ENCODE assay signal across 8 mouse cellular contexts in the genomic region with DNA sequence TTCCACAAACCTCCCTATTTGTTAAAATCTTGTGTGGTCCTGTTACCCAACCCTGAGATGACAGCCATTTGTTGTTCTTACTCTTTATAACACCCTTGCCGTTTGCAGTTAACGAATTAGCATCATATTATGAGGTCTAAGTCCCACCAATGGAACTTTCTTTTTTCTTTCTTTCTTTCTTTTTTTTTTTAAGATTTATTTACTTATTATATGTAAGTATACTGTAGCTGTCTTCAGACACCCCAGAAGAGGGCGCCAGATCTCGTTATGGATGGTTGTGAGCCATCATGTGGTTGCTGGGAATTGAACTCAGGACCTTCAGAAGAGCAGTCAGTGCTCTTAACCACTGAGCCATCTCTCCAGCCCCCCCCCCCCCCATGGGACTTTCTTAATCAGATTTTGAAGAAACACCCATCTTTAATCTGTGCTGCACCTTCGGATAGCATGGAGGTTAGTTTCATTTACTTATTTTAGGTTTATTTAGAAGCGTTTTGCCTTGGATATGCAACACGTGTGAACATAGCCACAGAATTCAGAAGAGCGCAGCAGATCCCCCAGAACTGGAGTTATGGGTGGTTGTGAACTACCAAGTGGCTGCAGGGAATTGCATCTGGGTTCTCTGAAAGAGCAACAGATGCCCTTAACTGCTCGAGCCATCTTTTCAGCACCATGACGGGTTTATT. TPM values are rescaled to one million over a fixed set of nuclear protein-coding genes. Genes with fewer than 3 reads are reported as not detected.
A peak's percentile ranks its signal among the peaks of the same experiment; 100 is the strongest.
DNase-seq lines count a peak whose midpoint lies in the region; ATAC-seq and TF ChIP-seq lines count a peak whose summit lies in the region.

No protein-coding gene starts in this region.

- DNase-seq in left cerebral cortex, adult 2 months (ENCODE audit: extremely low spot score in 1 of 2, low spot score in 2 of 2) = no peak
- no peak for DNase-seq in left cerebral cortex, postnatal 4 days
- peak; percentile 7 for DNase-seq in T-cell, adult 2 months (ENCODE audit: low spot score)
- DNase-seq in hindbrain, embryonic 14.5 days (ENCODE audit: low spot score) = no peak
- DNase-seq in midbrain, postnatal 0 days (ENCODE audit: low spot score) = no peak
- DNase-seq in cerebellum, postnatal 25 days = no peak
- DNase-seq in cerebellum, adult 11 months = no peak
- DNase-seq in adipocyte (ENCODE audit: low spot score) = no peak

- peaks cover 8% of the 10 kb centered on the region for H3K4me1 ChIP-seq in hindbrain, embryonic 14.5 days (replicated peaks; ENCODE audit: control insufficient read depth, insufficient read depth, low read length)
- no peaks in the 10 kb centered on the region for H3K4me1 ChIP-seq in midbrain, postnatal 0 days (ENCODE audit: insufficient read depth, low read length)

- WGBS in hindbrain, embryonic 14.5 days = 89% methylated on average over 10 of the region's 10 CpGs
- 89% methylated on average over 10 of the region's 10 CpGs for WGBS in midbrain, postnatal 0 days

- H3K4me2 ChIP-seq in hindbrain, embryonic 14.5 days (replicated peaks) = peak overlapping the region; percentile 57
- H3K4me2 ChIP-seq in midbrain, postnatal 0 days (ENCODE audit: low read depth, low read length, poor library complexity, severe bottlenecking) = peak overlapping the region; percentile 51

- ATAC-seq in hindbrain, embryonic 14.5 days (ENCODE audit: low FRiP score) = no peak
- no peak for ATAC-seq in midbrain, postnatal 0 days (ENCODE audit: low FRiP score)

- H3K27me3 ChIP-seq in hindbrain, embryonic 14.5 days (ENCODE audit: control insufficient read depth, insufficient read depth, low read length) = no peaks in the 10 kb centered on the region
- H3K27me3 ChIP-seq in midbrain, postnatal 0 days (ENCODE audit: insufficient read depth, low read length) = no peaks in the 10 kb centered on the region

- H3K9me3 ChIP-seq in hindbrain, embryonic 14.5 days (ENCODE audit: control insufficient read depth, low read length) = no peaks in the 10 kb centered on the region
- H3K9me3 ChIP-seq in midbrain, postnatal 0 days (ENCODE audit: low read length) = no peaks in the 10 kb centered on the region

- intact Hi-C loops in left cerebral cortex, adult 2 months (cut with DNase I) = no loop called here
- intact Hi-C loops in left cerebral cortex, postnatal 4 days (cut with DNase I) = no loop called here

- no peak; the same call in none of the 2 replicates for TF ChIP-seq CTCF in left cerebral cortex, adult 2 months (IDR thresholded peaks at IDR 0.05)
- no peak for TF ChIP-seq CTCF in midbrain, postnatal 0 days (IDR thresholded peaks at IDR 0.05)

- peak overlapping the region; percentile 67; the same call in 1 of the 2 replicates for H3K9ac ChIP-seq in hindbrain, embryonic 14.5 days
- 0 out of 2 replicates have a peak overlapping the region, but pooled peaks have one; percentile 60 for H3K9ac ChIP-seq in midbrain, postnatal 0 days (replicated peaks; ENCODE audit: low read length, poor library complexity, severe bottlenecking)

- H3K36me3 ChIP-seq in hindbrain, embryonic 14.5 days (replicated peaks; ENCODE audit: control insufficient read depth, insufficient read depth) = no peaks in the 10 kb centered on the region
- no peaks in the 10 kb centered on the region for H3K36me3 ChIP-seq in midbrain, postnatal 0 days (ENCODE audit: insufficient read depth, low read length)

- peak overlapping the region; percentile 57 for H3K4me3 ChIP-seq in left cerebral cortex, adult 2 months
- H3K4me3 ChIP-seq in hindbrain, embryonic 14.5 days (replicated peaks; ENCODE audit: low read length) = peak overlapping the region; percentile 42
- H3K4me3 ChIP-seq in midbrain, postnatal 0 days (ENCODE audit: low read depth, low read length) = peak overlapping the region; percentile 42; the same call in 1 of the 2 replicates

- H3K27ac ChIP-seq in left cerebral cortex, adult 2 months = peak overlapping the region; percentile 97
- H3K27ac ChIP-seq in hindbrain, embryonic 14.5 days = peak overlapping the region; percentile 95
- H3K27ac ChIP-seq in midbrain, postnatal 0 days (ENCODE audit: low read depth, low read length) = peak overlapping the region; percentile 87

RNA-seq across cellular contexts. Expression of gene Adi1, which starts 0.9 kb away (rescaled TPM):
- total RNA-seq in left cerebral cortex, adult 2 months (2021) = 10 to 100 TPM; 32.2 to 33.0 TPM
- 10 to 100 TPM; 10.8 to 12.5 TPM for total RNA-seq in left cerebral cortex, postnatal 4 days (2021)
- polyA plus RNA-seq in hindbrain, embryonic 14.5 days (2014; fragmentation: Nextera tagmentation; extraction: Ambion mirVana) = 27.5 and 29.2 TPM in 2 replicates
- total RNA-seq in midbrain, postnatal 0 days (2014; rRNA removed) = 6.4 and 8.8 TPM in 2 replicates
- 23.4 and 23.6 TPM in 2 replicates for polyA plus RNA-seq in midbrain, postnatal 0 days (2015; fragmentation: Nextera tagmentation; extraction: Ambion mirVana)

RNA-seq across cellular contexts. Expression of gene Rnaseh1, which starts 24.8 kb away (rescaled TPM):
- total RNA-seq in left cerebral cortex, adult 2 months (2021) = 10 to 100 TPM; 13.4 to 13.6 TPM
- 10 to 100 TPM; 15.4 to 15.5 TPM for total RNA-seq in left cerebral cortex, postnatal 4 days (2021)
- 17.6 and 18.8 TPM in 2 replicates for polyA plus RNA-seq in hindbrain, embryonic 14.5 days (2014; fragmentation: Nextera tagmentation; extraction: Ambion mirVana)
- 7.7 and 9.8 TPM in 2 replicates for total RNA-seq in midbrain, postnatal 0 days (2014; rRNA removed)
- polyA plus RNA-seq in midbrain, postnatal 0 days (2015; fragmentation: Nextera tagmentation; extraction: Ambion mirVana) = 12.6 and 14.5 TPM in 2 replicates

RNA-seq across cellular contexts. Expression of gene Rps7, which starts 38.4 kb away (rescaled TPM):
- total RNA-seq in left cerebral cortex, adult 2 months (2021) = 100 to 1,000 TPM; 246 to 270 TPM
- 100 to 1,000 TPM; 462 to 484 TPM for total RNA-seq in left cerebral cortex, postnatal 4 days (2021)
- polyA plus RNA-seq in hindbrain, embryonic 14.5 days (2014; fragmentation: Nextera tagmentation; extraction: Ambion mirVana) = 558 and 621 TPM in 2 replicates
- 844 and 942 TPM in 2 replicates for total RNA-seq in midbrain, postnatal 0 days (2014; rRNA removed)
- 481 and 538 TPM in 2 replicates for polyA plus RNA-seq in midbrain, postnatal 0 days (2015; fragmentation: Nextera tagmentation; extraction: Ambion mirVana)

RNA-seq across cellular contexts. Expression of gene Colec11, which starts 51.0 kb away (rescaled TPM):
- under 1 TPM; 0.63 to 0.65 TPM for total RNA-seq in left cerebral cortex, adult 2 months (2021)
- under 1 TPM; 0.26 to 0.77 TPM for total RNA-seq in left cerebral cortex, postnatal 4 days (2021)
- polyA plus RNA-seq in hindbrain, embryonic 14.5 days (2014; fragmentation: Nextera tagmentation; extraction: Ambion mirVana) = 0.87 and 1.1 TPM in 2 replicates
- 0.57 and 1.4 TPM in 2 replicates for total RNA-seq in midbrain, postnatal 0 days (2014; rRNA removed)
- 0.85 and 1.1 TPM in 2 replicates for polyA plus RNA-seq in midbrain, postnatal 0 days (2015; fragmentation: Nextera tagmentation; extraction: Ambion mirVana)
